Mouse (Mus musculus) gastrocnemius, postnatal 14 days (tissue): Measurements from ENCODE around the gene Ddx21. TPM values are rescaled to one million over a fixed set of nuclear protein-coding genes. Genes with fewer than 3 reads are reported as not detected.
A peak's percentile ranks its signal among the peaks of the same experiment; 100 is the strongest.

Experiments
- DNase-seq: peaks from one replicate; pipeline ENCODE4 v3.0.0; 2021; ENCODE audit warnings: mixed read lengths
- intact Hi-C: fragments of 180-260 bp; cut with DNase I; formaldehyde crosslinking; loops from one replicate; pipeline ENCODE4 v1.15.1; 2025; ENCODE audit warnings: low total_unique reads
- total RNA-seq, 2 experiments: library from RNA; stranded (reverse); gene quantifications; 2 replicates each; pipeline ENCODE4 v1.2.3; 2021

Gene Ddx21
- total RNA-seq, 2 experiments from 2014 or later = 25.1 to 34.3 TPM

DNA sequence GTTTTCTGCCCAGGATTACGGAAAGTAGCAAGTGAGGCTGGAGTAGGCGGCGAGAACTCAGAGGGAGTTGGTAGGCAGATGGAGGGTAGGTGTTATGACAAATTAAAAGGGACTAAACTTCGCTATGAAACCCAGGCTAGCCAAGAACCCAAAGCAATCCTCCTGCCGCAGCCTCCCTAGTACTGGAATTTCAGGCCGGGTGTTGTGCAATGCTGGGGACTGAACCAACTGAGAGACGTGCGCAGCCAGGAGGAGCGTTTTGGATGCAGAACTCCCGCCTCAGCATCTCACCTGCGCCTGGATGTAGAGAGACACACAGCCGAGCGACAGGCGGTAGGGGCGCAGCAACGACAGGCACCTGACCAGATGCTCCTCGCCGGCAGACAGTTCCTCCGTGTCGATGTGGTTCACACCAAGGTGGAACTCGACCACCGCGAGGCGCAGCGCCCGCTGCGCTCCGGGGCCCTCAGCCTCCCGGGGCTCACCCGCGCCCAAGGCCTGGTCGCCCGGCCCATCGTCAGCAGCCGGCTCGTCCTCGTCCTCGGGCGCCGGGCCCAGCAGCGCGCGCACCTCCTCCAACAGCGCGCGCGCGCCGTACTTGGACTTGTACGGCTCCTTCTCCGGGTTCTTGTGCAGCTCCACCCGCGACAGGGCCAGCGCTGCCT lies 24.3 kb downstream of the Ddx21 start:
- intact Hi-C loops = no loop called here
- DNase-seq = no peak

DNA sequence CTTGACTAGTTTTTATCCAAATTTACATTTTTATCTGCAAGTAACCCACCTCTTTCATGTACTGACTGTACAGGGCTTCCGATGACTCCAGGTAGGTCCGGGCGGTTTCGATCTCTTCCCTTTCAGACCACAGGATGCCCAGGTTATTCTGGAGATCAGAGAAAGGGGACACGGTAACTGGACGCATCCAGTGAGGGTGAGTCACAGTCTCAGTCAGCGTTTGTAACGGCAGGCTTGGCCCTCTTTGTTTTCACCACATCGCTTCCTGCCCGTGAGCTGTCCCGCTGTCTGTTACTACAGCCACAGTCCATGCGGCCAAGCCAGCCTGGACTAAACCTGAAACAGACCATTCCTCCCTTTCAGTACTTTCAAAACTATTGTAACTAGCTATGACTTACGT lies 27.1 kb downstream of the Ddx21 start:
- intact Hi-C loops = no loop called here
- DNase-seq = no peak

DNA sequence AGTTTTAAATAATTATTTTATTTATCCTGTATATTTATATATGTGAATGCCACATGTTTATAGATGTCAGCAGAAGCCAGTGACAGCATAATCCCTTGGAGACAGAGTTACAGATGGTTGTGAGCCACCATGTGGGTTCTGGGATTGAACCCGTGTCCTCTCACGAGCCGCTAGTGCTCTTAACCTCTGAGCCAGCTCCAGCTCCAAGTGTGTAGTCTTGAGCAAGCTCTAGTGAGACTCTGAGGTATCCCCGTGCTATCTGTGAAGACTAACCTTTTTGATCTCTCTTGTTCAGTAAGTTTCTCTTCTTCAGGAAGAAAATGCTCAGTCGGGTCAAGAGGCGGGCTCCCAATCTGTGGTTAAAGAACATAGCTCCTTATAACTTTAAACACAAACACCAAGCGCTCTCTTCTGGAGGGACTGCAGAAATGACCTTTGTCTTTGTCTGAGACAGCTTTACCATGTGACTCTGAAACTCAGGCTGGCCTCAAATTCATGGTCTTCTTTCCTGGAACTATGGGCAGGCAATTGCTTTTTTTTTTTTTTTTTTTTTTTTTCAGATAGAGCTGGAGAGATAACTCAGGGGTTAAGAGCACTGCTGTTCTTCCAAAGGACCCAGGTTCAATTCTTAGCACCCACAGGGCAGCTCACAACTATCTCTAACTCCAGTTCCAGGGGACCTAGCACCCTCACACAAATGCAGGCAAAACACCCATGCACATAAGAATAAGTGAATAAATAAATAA lies 31.8 kb downstream of the Ddx21 start:
- DNase-seq = no peak
- intact Hi-C loops = no loop called here

DNA sequence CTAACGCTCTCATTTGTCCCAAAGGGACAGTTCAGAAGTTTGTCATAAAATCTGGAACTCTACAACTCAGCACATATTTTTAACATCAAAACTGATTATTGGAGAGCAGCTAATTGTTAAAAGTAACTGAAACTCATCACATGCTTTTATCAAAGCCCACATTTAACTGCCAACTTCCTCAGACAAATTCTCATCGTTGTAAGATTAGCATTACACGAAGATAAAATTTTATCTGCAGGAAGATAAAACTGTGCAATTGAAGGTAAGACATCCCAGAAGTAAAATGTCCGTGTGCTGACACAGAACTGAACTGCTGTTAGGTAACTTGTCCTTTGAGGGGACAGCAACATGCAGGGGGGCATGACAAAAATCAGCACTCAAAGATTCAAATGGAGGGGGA lies 33.2 kb downstream of the Ddx21 start:
- intact Hi-C loops = no loop called here
- no peak for DNase-seq

DNA sequence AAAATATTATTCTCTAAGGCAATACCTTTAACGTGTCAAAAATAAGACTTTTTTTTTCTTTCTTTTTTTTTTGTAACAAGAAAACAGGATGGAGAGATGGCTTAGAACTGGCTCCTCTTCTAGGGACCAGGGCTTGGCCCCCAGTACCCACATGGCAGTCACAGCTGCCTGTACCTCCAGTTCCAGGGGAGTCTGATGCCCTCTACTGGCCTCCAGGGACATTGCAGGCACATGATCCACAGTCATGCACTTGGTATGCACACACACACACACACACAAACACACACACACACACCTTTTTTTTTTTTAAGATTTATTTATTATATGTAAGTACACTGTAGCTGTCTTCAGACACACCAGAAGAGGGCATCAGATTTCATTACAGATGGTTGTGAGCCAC lies 44.3 kb downstream of the Ddx21 start:
- intact Hi-C loops = no loop called here

DNA sequence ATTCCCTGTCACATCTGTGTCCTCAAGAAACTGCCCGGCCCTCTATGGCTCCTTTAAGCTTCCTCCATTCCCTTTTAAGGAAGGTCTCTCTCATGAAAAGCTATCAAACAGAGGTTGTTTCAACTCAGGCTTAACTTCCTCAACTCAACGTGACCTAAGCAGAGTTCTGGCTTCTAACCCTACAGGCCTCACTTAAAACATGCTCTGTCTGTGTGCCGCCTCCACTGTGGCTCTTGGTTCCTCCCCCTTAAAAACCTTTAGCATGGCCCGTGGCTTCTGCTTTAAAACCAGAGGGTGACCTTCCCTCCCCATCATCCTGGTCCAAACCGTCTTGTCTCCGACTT lies 45.6 kb downstream of the Ddx21 start:
- DNase-seq = no peak
- intact Hi-C loops = no loop called here

More for the DNA sequence above, 44.3 kb downstream of the Ddx21 start:
- DNase-seq = no peak

DNA sequence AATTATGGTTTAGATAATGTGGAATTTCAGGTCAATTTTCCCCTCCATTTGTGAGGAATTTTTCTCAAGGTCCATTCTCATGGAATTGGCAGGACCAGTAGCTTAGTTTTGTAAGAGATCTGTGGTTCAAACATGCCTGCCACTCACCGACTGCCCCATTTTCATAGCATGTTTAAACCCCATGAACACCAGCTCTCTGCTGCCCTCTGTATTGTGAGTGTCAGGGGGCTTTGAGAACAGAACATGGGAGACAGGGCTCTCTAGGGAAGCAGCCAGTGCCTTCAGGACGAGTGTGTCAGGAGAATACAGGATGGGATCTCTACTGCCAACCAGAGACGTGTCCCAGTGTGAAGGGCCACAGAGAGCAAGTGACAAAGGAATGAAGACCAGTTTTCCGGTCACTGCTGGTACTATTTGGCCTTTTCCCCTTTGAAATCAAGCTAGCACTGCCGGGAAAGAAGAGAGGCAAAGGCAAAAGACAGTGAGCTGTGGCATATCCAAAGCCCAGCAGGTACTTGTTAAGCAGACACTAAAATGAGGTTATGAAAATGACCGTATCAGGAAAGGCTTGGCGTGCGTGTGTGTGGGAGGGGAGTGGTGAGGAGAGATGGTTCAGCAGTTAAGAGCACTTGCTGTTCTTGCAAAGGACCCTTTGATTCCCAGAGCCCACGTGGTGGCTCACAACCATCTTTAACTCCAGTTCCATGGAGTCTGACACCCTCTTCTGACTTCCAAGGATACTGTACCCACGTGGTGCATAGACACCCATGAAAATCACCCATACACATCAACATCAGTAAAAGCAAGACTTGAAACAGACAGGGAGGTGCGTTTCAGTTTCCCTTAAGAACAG lies 46.1 kb downstream of the Ddx21 start:
- intact Hi-C loops = no loop called here
- DNase-seq = no peak

DNA sequence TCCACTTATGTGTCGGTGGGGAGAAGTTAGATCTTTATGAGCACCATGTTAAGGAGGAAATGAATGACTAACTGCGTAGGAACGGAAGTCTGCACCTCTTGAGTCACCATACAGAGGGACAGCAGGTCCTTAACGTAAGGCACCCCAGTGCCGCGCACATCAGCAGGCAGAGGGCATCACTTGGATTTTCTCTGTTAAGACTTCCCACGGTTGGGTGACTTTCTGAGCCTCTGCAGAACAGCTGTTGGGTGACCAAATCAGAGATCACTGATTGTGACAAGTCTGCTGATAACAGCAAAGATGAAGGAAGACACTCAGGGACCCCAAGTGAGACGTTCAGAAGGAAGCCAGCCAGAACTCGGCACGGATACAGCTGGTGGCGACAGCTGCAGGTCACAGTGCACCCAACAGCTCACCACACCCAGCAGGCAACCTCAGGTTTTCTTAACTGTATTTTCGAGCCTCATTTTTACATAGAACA lies 48.4 kb downstream of the Ddx21 start:
- intact Hi-C loops = no loop called here
- DNase-seq = no peak

DNA sequence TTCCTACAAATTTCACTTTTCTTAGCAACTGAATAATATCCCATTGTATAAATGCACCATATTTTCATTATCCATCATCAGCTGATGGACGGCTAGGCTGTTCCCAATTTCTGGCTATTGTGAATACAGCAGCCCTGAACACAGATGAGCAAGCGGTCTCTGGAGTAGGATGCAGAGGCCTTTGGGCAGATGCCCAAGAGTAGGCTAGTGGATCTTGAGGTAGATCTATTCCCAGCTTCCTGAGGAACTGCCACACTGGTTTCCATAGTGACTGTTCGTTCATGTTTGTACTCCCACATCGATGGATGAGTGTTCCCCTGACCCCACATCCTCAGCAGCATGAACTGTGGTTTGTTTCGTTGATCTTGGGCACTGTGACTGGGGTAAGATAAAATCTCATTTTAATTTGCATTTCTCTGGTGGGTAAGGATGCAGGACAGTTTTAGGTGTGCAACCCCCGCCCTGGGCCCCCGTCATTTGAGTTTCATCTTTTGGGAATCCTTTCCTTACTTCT lies 51.2 kb downstream of the Ddx21 start:
- intact Hi-C loops = loop anchor here (2.0 kb wide), 1 partner anchor 50 kb away; no protein-coding TSS in a partner anchor
- no peak for DNase-seq

DNA sequence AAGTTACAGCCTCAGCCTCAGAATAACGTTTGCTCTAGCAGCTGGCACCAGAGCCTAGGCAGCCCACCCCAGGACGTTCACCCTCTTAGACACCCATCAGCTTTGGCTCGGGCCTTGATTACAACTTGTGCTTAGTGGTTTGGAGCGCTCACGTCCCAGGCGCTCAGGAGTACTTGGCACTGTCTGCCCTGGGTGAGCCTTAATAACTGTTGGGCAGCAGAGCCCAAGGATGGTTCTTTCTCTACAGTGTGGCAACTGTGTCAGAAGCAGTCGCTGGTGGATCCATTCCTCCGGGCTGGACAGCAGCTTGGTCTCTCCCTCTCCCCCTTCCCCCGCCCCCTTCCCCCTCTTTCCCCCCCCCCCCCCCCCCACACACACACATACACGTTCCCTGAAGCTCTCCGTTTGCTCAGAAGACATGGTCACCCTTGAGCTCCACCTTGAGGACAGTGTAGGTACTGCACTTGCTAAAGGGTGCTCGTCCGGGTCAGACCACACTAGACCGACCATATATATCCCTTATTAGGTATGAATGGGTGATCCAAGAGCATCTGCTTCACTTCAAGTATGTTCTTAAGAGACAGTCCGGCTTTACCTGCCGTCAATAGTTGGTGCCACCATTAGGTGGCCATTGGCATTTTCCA lies 52.4 kb downstream of the Ddx21 start:
- DNase-seq = peak; percentile 59
- intact Hi-C loops = loop anchor here (2.0 kb wide), 1 partner anchor 49 kb away; no protein-coding TSS in a partner anchor

DNA sequence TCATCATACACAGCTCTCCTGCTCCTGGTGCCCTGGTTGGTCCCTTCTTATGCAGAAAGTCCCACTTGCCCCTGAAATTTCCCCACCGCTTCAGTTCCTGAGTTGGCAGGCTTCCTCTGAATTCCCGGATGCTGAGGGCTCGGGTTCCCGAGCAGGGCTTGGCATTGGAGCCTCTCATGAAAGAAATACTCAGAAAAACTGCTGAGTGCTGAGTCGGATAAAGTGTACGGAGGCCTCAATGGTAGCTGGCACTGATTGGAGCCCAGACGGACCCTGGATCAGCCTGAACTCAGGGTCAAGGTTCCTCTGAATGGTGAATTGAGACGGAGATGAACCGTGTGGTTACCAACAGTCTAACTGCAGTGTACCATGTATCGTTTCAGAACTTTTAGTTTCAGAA lies 55.6 kb downstream of the Ddx21 start:
- intact Hi-C loops = no loop called here
- peak; percentile 41 for DNase-seq

DNA sequence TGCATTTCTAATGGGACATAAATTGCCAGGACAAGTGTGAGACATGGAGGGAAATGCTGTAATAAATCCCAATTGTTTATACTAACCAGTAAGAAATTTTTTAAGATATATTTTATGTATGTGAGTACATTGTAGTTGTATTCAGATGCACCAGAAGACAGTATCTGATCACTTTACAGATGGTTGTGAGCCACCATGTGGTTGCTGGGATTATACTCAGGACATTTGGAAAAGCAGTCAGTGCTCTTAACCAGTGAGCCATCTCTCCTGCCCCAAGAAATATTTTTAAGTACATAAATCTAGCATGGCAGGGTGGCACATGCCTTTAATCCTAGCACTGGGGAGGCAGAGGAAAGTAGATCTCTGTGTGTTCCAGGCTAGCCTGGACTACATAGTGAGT lies 56.3 kb downstream of the Ddx21 start:
- DNase-seq = no peak
- intact Hi-C loops = no loop called here

DNA sequence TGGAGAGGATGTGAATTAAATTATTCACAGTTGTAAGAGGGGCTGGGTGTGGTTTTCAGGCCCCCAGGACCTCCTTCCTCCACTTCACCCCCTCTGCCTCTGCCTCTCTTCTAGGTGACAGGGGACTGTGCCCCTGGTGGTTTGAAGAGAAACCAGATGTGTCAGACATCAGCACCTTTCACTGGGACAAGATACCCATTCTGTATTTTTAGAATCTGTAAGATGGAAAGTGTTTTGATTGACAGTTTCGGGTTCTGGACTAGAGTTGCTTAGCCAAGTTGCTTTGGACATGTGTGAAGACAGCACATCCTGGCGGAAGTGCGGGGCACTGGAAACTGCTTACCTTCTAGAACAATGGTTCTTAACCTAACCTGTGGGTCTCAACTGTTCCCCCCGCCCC lies 57.8 kb downstream of the Ddx21 start:
- DNase-seq = no peak
- intact Hi-C loops = no loop called here

DNA sequence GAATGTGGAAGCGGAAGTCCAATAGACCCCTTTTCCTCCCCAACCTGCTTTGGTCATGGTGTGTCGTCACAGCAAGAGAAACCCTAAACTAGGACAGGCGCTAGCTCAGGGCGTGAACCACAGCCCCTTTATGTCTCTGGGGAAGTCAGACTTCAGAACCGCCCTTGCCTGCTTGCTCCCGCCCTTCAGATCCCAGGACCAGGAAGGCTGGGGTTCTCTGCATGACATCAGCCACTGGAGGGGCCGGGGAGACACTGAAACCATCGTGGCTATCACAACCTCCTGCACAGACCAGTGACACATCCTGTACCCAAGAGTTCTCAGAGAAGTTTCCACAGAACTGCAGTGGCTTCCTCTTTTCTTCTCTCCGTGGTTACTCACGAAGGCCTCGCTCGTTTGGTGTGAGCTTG lies 58.7 kb downstream of the Ddx21 start:
- DNase-seq = no peak
- intact Hi-C loops = no loop called here

DNA sequence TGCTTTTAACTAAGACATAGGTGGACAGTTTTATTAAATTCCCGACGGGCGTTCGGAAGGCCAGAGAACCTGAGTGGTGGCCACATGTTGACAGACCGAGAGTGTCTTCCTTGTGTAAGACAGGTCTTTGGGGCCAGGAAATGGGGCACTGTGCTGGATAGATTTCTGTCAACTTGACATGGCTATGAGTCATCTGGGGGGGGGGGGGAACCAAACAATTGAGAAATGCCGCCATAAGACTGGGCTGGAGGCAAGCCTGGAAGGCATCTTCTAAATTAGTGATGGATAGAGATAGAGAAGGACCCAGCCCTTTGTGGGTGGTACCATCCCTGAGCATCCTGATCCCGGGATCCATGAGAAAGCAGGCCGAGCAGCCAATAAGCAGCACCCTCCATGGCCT lies 59.2 kb downstream of the Ddx21 start:
- intact Hi-C loops = no loop called here
- no peak for DNase-seq

DNA sequence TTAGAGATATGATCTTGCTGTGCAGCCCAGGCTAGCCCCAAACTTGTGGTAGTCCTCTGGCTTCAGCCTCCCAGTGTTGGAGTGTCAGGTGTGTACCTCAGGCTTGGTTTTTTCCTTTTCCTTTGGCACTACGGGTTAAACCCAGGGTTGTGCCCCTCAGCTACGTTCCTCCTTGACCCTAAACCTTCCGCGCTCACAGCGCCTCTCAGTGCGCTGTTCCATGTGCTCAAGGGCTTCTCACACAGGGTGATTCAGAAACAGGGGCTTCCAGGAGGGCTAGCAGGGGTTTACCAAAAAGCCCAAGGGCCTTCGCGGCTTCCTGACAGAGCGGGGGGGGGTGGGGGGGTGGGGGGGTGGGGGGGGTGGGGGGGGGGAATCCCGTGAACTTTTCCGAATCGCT lies 59.6 kb downstream of the Ddx21 start:
- intact Hi-C loops = no loop called here
- DNase-seq = no peak

DNA sequence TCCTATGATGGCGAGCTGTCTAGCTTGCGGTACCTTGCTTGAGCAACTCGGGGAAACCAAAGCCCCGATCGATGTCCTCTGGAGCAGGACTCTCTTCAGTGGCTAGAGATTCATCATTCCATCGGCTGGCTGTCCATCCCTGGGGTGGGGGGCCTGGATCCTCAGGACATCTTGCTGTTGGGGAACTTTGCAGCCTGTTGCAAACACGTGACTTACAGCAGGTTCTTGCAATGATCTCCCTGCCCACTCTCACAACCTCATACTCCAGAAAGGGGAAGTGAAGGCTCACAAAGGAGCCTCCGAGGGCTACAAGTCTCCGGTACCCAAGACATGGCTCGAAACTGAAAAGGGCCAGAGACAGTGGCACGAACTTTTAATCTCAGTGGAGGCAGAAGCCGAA lies 60.6 kb downstream of the Ddx21 start:
- no peak for DNase-seq
- intact Hi-C loops = no loop called here

DNA sequence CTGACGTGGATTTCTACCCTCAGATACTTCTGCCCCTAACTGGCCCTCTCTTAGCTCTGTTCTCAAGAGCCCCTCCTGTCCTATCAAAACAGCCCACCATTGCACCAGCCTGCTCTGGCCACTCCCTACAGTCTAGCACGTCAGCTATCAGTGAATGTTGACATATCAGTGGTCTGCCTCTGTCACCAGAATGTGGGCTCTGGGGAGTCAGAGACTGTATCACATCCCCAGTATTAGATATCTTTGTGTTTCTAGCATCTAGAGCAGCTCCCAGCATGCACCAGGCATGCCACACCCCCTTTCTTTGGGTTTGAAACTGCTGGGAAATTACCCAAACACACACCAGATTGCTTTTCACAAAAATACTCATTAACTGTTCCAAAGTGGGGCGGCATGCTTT lies 61.3 kb downstream of the Ddx21 start:
- intact Hi-C loops = no loop called here
- DNase-seq = no peak

DNA sequence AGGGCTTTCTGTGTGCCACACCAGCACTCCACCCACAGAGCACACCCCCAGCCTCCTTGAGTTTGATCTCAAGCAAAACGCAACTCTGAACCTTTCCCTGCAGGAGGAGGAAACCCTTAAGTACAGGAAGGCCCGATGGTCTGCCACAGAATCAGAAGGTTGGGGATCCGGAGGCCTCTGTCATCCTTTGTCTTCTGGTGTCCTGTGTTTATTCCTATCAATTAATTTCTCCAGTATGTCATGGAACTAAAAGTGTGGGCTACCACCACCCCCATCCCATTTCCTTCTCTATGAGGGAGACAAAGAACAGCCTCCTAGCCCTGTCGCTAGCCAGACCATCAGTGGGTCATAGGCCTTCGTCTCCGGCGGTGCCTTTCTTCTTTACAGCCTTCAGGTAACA lies 67.6 kb downstream of the Ddx21 start:
- intact Hi-C loops = no loop called here
- no peak for DNase-seq

DNA sequence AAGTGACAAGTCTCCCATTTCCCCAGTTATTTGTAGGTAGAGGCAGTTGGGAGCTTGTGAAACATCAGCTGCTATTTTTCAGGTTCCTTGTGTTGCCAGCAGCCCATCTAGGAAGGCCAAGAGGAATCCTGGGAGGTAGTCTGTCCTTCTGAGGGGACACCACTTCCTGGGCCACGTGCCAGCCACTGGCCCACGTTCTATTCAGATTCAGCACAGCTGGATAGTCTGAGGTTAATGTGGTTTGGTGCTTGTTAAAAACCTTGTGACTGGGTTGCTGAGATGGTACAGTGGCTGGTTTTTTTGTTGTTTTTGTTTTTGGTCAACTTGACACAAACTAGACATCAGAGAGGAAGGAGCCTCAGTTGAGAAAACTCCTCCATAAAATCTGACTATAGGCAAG lies 69.2 kb downstream of the Ddx21 start:
- intact Hi-C loops = no loop called here
- no peak for DNase-seq
